Mouse (Mus musculus): ENCODE results near the gene Aak1.

Aak1 gene

DNA sequence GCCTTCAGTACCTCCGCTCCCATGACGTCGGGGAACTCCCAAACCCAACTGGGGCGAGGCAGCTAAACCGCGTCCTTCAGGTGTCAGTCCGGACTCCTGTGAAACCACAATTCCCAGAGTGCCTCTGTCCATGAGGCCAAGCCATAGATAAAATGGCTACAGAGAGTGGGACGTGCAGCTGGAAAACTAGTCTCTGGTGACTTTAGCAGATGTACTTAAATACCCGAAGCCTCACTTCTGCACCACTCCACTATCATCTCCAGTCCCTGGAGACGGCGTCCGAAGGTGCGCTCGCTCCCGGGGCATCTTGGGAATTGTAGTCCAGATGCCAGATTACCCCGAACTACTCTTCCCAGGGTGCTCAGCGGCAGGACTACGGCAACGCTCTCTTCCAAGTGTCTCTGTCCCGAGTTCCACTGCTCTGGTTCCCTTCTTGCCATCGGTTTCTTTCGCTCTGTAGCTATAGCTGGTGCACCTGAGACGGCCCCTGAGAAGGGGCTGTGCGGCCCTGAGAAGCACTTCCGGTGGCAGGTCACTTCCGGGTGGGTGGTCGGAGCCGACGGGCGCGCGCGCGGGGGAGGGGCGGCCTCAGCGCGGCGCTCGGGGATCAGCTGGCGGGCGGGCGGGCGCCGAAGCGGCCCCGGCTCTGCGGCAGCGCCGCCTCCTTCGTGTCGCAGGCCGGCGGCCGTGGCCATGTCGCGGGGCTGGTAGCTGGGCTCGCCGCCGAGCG is at the start of gene Aak1:
Gene Aak1, plus strand, starts transcription at position 603 of the 730 bp plus-strand sequence.
- DNase-seq = peak; percentile 90

DNA sequence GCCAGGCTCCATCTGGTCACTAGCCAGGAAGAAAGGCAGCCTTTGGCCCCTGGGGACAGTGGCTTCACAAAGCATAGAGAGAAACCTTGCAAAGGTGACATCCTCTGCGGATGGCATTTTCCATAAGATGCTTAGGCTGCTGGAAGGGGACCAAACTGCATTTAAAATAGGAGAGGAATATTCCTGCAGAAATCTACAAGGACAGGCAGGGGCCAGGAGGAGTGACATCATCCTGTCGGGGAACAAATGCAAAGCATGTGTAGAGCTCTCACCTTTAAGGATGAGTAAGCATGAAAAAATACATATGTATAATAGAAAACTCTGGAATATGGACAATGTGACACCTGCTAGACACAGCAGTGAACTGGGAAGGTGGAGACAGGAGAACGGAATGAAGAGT is 48.9 kb upstream of the Aak1 start:
- no peak for DNase-seq

DNA sequence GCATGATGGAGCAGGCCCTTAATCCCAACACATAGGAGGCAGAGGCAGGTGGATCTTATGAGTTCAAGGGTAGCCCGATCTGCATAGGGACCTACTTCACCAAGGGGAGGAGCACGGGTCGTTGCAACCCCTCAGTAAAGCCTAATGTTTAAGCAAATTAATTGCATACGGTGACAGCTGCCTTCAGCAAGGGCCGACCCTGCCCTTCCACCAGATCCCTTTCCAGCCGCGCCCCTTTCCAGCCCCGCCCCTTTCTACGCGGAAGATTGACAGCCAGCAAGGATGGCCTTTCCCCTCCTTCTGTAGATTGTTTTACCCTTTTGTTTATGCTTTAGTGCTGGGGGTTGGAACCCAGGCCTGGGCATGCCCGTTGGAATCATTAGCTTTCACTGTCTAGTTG is 47.9 kb upstream of the Aak1 start:
- no peak for DNase-seq

DNA sequence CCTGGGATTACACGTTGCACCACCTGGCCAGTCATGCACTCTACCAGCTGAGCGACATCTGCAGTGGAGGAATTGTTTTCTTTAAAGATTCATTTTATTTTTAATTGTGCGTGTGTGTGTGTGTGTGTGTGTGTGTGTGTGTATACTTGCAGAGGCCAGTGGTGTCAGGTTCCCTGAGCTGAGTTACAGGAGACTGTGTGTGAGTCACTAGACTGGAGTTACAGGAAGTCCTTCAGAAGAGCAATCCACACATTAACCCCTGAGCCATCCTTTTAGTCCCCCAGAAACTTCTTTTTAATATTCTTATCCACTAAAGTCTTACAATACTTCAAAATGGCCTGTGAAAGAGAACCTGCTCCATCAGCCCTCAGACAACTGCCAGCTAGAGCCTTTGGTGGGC is 44.7 kb upstream of the Aak1 start:
- DNase-seq = no peak

DNA sequence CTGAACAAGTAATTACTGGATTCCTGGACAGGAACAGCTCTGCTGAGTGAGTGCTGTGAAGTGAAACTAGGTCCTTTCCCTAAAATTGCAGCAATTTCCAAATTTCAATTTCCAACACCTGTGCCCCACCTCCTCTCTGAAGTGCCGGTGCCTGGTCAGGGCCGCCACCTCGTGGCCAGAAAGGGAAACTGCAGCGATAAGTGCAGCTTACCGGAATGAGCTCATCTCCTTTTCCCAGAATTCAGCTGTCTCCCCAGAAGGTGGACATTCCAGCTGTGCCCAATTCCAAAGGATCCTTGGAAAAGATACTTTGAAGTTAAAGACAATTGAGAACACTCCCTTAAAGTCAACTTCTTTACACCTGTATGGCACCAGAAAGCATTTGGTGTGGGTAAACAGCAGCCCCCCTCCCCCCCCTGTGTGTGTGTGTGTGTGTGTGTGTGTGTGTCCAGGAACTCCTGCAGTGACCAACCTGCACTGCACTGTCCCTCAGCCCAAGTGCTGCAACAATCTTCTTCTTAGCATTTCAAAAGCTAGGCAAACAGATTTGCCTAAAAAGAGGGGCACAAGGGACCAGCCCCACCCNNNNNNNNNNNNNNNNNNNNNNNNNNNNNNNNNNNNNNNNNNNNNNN is 42.7 kb upstream of the Aak1 start:
- peak; percentile 62 for DNase-seq

DNA sequence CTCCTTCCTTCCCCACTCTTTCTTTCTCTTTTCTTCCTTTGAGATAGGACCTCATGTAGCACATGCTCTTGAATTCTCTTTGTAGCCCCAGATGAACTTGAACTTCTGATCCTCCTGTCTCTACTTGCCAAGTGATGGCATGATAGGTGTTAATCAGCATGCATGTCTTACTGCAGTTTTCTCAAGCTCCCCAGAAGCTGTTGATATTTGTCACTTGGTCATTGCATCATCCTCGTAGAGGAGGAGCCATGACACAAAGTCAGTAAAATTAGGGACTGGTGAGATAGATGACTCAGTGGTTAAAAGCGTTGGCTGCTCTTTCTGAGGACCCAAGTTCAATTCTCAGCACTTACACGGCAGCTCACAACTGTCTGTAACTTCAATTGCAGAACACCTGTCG is 36.4 kb upstream of the Aak1 start:
- DNase-seq = no peak

DNA sequence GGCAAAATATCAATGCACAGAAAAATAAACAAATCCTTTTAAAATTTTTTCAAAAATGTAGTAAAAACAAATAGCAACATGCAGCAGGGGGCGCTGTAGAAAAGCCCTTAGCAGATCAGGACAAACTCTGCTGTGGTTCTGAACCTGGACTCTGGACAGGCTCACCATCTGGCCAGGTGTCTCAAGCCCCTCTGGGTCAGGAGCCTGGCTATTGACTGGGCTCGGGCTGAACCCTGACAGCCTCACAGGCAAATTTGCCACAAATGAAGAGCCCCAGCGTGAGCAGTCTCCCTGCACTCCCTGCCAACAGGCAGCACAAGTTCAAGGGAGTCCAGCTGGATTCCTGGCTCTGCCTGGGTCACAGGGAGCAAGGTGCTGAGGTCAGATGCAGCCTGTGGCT is 36.0 kb upstream of the Aak1 start:
- DNase-seq = peak; percentile 62

DNA sequence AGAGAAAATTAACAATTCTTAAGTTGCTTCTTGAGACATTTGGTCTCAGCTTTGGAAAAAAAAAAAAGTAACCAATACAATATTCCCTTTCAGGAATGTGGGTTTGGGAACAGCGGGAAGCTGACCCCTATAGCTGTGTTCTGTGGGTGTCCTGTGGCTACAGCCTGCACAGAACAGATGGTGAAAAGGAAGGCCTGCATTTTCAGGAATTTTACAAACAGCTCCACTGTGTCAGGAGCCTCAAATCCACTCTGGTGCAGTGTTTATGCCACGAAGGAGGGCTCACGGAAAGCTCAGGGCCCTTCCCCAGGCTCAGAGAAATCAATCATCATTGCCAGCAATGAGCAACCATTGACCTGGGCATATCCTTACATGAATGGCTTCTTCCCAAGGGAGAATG is 34.4 kb upstream of the Aak1 start:
- no peak for DNase-seq

DNA sequence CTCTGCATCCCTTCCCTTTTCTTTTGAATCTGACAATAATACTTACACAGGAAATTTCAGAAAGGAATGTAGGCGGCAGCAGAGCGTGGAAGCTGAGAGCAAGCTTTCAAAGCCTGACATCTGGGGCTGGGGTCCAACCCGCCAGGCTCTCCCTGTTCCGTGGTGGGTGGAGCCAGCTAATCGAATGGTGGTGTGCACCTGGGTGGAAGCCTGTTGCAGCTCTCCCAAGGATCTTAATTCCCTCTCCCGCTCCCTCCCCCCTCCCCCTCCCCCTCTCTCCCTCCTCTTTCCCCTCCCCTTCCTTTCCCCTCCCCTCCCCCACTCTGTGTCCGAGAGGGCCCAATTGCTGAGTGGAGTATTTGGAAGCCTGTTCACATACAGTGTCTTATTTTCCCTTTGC is 33.9 kb upstream of the Aak1 start:
- peak; percentile 41 for DNase-seq

DNA sequence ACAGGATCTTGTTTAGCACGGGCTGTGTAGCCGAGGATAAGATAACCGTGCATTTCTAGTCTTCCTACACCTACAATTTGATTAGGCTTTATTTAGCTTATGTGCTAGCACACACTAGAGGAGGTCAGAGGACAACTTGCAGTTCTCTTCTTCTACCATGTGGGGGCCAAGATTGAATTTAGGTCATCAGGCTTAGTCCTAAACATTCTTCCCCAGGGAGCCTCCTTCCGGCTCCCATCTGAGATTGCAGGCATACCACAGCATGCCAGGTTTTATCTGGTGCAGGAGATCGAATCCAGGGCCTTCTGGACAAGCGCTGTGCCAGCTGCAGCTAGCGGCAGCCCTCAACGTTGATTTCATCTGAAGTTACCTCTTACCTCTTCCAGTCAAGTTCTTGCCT is 32.7 kb upstream of the Aak1 start:
- no peak for DNase-seq

DNA sequence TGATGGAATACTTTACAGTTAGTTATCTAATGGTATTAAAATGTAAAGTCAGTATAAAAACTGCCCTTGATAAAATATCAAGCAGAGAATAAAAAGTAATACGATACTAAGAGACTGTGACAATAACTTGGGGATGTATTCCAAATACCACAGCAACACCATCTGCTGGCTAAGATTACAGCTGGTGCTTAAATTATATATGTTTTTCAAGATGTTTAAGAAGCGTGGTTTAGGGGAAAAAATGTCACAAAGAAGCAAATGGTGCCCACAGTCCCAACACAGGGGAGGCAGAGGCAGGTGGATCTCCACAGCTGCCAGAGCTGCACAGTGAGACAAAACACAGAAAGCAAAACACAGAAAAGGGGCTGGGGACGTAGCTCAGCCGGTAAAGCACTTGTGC is 30.4 kb upstream of the Aak1 start:
- DNase-seq = no peak

DNA sequence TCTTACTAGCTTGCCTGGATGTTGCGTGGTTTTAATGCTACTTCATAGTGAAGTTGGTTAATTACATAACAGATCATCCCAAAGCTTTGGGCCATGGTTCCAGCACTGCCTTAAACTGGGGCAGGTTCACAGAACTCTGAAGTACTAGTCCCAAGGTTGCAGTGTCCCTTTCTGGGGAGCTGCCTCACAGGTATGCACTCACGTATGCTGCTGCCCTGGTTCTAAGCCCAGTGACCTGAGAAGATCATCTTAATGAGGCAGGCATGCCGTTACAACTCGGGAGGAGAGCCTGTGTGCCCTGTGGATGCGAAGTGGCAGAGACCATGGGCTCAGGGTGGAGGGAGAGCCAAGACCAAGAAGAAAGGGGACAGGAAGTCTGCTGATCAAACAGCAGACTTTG is 29.4 kb upstream of the Aak1 start:
- DNase-seq = no peak

DNA sequence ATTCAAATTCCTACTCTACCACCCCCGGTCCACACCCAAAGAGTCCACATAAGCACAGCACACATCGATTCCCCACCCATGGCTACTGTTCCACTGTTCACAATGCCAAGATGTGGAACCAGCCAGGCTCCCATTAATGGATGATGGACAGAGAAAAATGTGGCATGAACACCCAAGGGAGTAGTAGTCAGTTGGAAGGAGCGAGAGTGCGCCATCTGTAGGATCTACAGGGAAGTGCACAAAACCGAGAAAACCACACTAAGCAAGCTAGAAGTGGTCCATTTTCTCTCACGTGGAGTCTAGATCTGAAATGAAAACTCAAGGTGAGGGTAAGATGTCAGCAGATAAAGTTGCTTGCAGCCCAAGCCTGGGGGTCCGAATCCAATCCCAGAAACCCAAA is 28.6 kb upstream of the Aak1 start:
- no peak for DNase-seq

DNA sequence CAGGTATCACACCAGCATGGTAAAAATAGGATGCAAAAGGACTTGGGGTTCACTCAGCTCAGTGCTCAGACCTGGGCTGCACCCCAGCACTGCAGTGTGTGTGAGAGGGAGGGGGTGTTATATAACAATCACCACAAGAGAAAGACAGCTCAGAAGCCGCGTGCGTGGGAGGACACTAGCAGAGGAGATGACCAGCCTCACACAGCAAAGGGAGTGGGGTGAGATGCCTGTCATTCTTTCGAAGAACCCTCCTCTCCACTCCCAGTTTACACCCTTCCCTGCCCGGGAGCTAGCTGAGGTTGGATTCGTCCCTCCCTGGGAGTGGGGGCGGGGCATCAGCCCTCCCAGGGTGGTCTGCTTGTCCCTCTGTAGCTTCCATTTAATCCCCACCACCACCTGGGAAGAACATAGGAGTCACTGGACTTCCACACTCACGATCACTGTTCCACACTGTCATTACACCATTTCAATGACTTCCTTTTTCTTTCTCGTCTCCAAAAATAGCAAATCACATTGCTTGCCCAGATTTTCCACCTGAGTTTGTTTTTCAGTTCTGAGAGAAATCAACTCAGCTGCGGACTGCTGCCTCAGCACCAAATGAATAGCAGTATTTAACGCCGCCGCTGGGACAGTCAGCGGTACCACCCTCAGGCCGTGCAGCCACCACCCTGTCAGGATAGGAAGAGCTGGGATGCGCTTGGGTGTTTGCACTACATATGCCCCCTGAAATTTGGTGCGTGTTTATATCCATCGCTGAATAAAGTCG is 26.8 kb upstream of the Aak1 start:
- DNase-seq = peak; percentile 35

DNA sequence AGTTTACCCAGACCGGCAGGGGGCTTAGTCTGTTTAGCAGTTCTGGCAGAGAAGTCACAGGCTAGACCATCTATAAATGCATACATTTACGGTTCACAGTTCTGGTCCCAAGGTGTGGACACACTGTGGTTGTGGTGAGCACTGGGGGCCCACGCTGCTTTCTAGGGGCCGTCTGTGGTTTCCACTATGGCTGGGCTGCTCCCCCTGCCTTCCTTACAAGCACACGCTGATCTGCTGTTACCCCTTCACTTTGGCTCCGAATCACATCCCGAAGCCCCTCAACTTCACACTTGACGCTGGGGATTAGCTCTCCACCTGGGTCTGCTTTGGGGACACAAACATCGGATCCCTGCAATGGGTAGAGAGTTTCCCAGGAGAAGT is 26.3 kb upstream of the Aak1 start:
- no peak for DNase-seq

DNA sequence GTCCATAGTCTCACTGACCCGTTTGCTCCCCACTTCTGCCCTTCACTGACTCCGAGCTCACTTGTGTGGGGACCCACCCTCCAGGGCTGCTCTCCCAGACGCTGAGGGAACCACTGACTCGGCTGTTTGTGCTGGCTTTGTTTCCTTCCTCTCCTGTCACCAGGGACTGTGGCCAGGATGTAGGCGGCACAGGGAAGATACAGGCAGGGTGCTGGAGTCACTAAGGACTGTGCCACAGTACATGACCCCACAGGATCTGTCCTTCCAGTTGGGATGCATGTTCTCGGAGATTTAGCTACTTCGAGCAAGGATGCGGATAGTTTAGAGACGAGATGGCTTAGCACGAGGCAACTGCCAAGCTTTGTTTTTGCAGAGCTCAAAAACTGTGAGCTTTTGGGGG is 25.5 kb upstream of the Aak1 start:
- no peak for DNase-seq

DNA sequence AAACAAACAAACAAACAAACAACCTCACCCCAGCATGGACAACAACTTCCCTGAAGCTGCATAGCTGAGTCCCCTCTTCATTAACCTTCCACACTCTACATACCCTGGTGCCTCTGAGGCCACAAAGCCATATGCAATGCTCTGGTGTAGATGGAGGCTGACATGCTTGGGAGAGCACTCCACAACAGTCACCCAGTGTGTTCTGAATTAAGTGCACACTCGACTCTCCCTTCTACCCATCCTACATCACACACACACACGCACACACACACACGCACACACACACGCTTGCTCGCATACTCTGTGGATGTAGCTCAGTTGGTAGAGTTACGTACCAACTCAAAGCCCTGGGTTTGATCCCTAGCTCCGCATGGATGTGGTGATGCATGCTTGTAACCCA is 24.9 kb upstream of the Aak1 start:
- DNase-seq = no peak

DNA sequence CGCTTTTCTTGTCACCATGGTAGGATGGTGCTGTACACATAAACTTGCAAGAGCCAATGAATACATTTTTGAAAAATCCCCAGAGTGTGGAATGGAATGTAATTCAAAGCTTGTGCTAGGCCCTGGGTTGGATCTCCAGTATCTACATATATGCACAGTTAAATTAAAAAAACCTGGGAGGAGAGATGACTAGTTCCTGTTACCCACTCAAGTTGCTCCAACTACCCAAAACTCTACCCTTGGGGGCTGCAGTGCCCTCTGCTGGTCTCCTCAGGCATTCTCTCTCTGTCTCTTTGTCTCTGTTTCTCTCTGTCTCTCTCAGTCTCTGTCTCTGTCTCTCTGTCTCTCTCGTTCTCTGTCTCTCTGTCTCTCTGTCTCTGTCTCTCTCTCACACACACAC is 21.9 kb upstream of the Aak1 start:
- no peak for DNase-seq

DNA sequence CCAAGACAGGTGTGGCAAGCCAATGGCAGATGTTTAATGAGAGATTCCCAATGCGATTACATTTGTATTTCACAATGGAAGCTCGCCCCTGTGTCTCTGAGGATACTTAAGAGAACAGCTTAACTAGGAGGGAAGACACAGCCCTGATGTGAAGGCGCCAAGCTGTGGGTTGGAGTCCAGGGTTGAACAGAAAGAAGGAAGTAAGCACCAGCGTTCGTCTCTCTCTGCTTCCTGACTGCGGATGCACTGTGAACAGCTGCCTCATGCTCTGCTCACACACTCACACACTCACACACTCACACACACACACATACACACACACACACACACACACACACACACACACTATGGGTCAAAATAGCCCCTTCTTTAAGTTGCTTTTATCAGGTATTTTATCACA is 19.5 kb upstream of the Aak1 start:
- no peak for DNase-seq

DNA sequence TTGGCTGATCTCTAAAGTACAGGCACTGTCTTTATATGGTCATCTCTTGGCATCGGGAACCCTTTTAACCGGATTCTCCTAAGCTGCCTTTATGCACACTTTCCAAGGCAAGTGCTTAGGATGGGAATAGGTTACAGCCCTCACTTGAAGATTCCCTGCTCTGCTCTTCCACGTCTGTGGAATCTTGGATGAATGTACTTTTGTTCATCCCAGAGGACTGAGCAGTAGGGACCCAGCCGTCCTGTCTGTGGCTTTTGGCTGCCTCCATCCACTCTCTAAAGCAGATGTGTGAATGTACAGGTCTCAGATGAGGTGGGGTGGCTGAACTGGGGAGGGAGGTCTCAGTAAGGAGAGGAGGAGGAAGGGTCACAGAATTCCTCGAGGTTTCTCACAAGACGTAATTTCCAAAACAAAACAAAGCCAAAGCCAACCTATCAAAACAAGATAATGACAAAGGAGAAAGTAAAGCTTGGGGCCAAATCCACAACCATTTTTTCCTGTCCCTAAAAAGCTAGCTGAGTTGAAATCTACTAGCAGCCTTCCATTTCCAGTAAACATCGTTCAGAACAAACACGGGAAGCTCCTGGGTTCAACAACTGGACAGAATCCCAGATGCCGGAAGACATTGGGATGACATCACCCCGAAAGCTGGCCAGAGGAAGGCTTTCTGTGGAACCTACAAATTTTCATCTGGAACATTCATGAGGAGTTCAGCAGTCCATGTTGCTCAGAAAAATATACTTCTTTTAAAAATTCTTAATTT is 18.4 kb upstream of the Aak1 start:
- DNase-seq = no peak

DNA sequence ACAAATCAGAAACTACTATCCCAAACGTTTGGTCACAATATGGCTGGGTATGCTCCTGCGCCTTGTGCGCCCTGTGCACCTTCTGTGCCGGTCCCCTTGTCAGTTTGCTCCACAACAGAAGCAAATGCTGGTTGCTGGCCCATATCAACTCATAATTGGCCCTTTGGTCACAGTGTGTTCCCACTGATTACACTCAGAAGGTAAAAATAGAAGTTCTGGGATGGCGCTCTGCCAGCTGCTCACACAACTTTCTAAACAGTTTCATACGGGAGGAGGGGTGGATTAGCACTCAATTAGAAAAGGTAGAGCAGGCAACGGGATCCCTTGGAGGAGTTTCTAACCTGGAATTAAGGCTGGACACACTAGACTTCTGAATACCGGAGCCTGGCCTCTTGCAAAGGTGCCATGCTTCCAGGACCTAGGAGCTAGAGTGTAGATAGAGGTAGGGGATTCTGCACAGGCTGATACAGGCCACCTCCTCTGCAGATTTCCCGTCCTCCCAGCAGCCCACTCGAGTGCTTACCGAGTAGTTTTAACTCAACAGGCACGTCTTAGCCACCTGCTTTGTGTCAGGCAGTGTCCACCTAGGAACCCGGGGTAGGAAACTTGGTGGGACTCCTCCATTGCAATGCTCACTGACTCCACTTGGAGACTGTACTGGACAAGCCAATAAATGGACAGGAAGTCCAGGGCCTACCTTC is 16.4 kb upstream of the Aak1 start:
- no peak for DNase-seq

DNA sequence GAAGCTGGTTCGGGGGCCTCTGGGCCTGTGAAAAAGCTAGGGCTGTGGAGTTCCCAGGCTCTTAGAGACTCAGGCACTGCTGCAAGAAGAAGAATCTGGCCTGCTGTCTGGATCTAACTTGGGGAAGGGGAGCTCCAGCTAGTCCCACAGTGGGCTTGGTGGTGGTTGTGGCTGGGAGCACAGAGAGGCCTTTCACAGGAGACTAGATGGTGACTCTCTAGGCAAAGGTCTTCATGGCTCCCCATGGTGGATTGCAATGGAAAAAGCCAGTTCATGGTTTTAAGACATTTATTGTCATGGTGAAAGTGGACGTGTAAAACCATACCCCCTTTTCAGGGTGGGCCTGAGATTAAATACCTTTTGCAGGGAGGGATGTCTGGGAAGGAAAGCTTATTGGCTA is 10.2 kb upstream of the Aak1 start:
- DNase-seq = no peak

DNA sequence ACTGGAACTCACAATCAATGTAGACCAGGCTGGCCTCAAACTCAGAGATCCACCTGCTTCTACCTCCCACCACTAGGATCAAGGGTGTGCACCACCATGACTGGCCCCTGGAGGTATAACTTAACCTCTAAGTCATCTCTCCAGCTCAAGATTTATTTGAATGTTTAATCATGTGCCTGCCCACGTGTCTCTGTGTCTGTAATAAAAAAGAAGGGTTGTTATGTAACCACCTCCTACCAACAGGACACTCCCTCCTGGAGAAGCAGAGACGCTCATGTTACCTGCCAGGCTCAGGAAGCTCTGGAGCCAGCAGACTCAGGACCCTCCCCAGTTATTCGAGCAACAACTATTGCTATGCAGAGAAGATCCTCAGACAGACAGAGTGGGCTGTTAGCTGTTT is 7.4 kb upstream of the Aak1 start:
- no peak for DNase-seq

All from right cerebral cortex, postnatal 4 days (tissue).